Mouse (Mus musculus): ENCODE measurements around the gene Slco3a1.

GRCm38 (mm10) chr7:74386257-74386656 lies 168.3 kb downstream of the Slco3a1 start:
- TF ChIP-seq CTCF (IDR thresholded peaks at IDR 0.05; ENCODE audit: low read depth) (no peak), EP300 (IDR thresholded peaks at IDR 0.05; ENCODE audit: low read depth) (no peak)
